Mouse (Mus musculus) telencephalon, adult 2 months (tissue): ENCODE results near the gene Lamtor2.
"Not testable (repeated sequence)": the region's sequence is repeated elsewhere in the genome, so short reads cannot be mapped to it uniquely, and the experiment has no call there.

Experiments
- DNase-seq: peaks from one replicate; pipeline ENCODE4 v3.0.0-alpha.2; 2011; ENCODE audit warnings: low read depth, low spot score

Gene Lamtor2

DNA sequence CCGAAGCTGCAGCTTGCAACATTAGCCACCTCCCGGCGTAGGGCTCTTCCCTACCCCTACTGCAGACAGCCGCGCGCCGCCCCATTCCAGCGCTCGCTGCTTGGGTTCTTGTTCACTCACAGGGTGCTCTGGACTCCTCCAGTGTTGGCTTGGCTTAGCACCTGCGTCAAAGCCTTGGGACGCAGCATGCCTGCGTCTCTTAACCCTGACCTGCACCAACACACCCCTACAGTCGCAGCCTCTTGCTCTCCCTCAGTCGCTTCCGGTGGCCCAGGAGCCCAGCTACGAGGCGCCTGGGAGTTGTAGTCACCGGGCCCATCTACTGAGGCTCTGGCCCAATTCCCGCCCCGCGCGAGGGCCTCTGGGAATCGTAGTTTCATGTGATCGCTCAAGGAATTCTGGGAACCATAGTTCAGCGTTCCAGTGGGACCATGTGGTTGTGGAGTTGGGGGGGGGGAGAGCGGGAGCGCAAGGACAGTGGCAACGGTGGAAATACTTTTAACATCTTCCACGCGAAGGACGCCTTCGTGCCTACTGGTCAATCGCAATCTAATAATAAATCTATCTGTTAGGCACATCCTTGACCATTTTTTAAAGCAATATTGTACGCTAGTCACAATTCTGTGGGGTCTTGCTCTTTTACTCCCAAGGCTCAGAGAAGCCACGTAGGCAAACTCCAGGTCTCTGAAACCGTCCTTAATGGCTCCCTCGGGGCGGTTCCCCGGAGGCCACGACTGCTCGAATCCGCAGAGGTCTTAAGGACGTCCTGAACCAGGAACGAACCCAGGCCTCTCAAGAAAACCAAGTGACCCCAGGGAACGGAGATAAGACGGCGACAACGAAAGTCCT, at the start of gene Lamtor2:
Gene Lamtor2, minus strand, starts transcription at position 399 of the 849 bp plus-strand sequence.
- peak; percentile 97 for DNase-seq

- DNase-seq = no peak
These were observed 49.6 kb upstream of the Lamtor2 start for GRCm38 (mm10) chr3:88602466-88602865.

DNA sequence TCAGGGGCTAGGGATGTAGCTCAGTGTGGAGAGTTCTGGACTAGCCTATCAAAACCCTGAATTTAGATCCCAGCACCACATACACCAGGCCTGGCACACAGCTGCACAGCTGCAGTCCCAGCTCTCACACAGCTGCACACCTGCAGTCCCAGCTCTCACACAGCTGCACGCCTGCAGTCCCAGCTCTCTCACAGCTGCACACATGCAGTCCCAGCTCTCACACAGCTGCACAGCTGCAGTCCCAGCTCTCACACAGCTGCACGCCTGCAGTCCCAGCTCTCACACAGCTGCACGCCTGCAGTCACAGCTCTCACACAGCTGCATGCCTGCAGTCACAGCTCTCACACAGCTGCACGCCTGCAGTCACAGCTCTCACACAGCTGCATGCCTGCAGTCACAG, 43.7 kb upstream of the Lamtor2 start:
- not testable (repeated sequence) for DNase-seq

DNA sequence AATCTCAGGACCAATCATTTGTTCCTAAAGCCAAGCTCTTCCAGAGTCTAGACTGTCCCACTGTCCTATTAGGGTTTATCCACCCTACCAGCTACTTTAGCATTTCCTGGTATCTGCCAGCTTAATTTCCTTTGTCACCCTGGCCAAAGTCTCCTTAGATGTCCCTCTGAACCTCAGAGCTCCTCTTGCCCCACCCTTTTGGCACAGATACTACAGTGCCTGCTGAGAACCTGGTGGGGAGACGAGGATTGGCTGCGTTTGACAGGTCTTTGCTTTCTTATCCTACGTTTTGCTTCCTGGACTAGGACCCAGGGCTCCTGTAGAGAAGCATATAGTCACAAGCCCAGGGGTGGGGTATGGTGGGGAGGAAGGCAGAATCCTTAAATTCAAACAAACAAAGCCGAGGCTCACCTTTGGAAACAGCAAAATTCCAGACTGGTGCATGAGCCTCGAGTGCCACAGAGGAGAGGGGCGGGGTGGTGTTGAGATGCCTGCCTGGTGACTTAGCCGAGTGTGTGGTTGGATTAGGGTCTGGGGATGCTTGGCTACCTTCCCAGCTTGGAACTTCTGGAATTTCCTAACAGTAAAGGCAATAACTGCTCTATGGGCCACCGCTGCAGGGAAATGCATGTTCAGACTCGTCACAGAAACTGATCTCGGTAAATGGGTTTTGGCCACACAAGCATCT, 41.2 kb upstream of the Lamtor2 start:
- no peak for DNase-seq

- DNase-seq = no peak
These were observed 40.2 kb upstream of the Lamtor2 start for GRCm38 (mm10) chr3:88592942-88593576.

- peak; percentile 46 for DNase-seq
These were observed 39.3 kb upstream of the Lamtor2 start for GRCm38 (mm10) chr3:88591950-88592731.

GRCm38 (mm10) chr3:88591044-88591443, 38.2 kb upstream of the Lamtor2 start:
- no peak for DNase-seq

DNA sequence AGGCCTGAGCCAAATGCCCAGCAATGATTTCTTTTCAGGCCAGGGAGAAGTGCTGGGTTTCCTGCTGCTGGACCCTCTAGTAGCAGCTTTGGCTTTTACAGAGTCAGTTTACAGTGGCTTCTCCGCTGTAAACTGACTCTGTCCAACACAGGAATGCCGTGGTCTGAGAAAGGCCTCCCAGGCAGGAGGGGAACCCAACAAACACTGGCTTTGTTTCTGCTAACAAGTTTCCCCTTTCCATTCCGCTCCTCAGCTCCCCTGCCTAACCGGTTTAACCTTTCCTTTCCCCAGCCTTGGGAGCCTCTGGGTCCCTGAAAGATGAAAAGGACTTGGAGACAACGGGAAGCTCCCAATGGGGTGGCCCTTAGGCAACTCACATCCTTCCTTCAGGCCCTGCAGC, 37.4 kb upstream of the Lamtor2 start:
- DNase-seq = no peak

DNA sequence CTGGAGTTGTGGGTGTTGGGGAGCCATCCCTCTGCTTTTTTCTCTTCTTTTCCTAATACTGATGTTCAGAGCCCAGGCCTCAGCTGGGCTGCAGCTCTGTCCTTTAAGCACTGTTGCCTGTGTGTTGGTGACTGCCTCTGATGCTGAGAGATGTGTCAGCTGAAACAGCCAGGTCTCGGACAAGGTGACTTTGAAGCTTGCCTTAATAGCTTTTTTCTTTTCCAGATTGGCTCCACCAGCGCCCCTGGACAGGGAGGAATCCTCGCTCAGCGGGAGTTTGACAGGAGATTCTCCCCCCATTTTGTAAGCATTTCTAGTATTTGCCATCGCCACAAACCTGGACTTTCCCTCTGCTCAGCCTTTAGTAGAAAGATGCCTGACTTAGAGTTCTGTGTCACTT, 33.8 kb upstream of the Lamtor2 start:
- no peak for DNase-seq

DNA sequence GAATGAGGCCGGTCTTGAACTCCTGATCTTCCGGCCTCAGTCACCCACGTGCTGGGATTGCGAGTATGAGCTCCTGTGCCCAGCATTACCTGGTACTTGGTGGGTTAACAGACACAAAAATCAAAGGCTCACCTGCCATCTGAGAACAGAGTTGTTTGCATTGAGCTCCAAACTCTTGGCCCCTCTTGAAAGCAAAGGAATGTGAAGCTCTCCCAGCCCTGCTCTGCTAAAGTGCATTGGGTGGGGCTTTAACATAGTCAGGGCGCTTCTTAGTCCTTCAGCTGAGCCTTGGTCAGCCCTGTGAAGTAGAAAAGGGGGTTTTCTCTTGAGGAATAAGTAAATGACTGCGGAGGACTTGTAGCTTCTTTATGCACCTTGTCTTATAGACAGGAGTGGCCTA, 32.9 kb upstream of the Lamtor2 start:
- no peak for DNase-seq

DNA sequence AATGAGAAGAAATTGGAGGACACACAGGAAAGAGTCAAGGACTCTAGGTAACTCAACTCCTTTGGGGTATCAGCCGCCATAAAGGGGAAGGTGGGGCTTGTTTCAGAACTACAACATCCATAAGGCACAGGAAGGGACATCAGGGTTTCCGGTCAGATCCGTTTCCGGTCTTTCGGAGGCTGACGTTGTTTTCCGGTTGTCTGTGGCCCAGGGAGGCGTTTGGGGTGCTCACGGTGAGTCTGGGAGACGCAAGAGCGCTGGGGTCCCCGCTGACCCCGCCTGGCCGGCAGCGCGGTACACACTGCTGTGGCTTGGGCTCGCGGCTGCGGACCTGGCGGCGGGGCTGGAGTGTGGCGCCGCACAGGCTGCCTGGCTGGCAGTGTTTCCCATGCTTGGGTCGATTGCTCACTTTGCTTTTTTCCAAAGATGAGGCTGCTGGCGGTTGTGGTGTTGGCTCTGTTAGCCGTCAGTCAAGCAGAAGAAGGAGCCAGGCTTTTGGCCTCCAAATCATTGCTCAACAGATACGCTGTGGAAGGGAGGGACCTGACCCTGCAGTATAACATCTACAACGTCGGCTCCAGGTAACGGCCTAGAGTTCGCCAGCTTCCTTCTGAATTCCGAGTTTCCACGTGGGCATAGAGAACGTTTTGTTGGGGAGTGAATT, 26.7 kb upstream of the Lamtor2 start:
- peak; percentile 90 for DNase-seq

DNA sequence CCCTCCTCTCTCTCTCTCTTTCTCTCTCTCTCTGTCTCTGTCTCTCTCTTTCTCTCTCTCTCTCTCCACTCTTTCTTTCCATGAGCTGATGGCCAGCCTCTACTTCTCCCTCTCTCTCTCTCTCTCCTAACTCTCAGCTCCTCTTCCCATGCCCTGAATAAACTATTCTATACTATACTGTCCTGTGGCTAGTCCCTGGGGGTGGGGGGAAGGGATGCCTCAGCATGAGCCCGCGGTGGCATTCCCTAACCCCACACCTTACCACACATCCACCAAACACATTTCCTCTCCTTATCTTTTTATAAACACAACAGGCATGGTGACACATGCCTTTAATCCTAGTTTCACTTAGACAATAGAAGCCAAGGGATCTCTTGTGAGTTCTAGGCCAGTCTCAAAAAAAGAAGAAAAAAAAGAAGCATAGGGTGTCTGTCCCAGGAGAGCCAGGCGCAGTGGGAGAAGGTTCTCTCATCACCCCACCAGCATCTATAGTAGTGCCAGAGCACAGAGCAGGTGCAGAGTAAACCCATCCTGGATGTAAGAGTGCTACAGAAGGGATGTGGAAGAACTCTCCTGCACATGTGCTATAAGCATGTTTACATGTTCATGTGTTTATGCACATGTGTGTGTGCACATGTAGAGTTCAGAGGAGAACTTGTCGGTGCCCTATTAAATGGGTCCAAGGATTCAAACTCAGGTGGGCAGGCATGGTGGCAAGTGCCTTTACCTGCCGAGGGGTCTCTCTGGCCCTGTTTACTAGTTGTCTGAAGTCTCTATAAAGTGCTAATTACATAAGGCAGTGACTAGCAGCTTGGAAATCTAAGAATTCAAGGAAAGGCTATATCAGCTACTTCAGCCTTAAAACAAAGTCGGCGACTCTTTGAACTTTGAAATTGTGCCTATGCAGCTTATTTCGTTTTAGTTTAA, 25.9 kb upstream of the Lamtor2 start:
- no peak for DNase-seq

- DNase-seq = not testable (repeated sequence)
These were observed 25.0 kb upstream of the Lamtor2 start for GRCm38 (mm10) chr3:88577846-88578245.

GRCm38 (mm10) chr3:88575540-88575939, 22.7 kb upstream of the Lamtor2 start, which contains the start of gene Ssr2:
Gene Ssr2, plus strand, starts transcription at chr3:88575876.
- DNase-seq = no peak

DNA sequence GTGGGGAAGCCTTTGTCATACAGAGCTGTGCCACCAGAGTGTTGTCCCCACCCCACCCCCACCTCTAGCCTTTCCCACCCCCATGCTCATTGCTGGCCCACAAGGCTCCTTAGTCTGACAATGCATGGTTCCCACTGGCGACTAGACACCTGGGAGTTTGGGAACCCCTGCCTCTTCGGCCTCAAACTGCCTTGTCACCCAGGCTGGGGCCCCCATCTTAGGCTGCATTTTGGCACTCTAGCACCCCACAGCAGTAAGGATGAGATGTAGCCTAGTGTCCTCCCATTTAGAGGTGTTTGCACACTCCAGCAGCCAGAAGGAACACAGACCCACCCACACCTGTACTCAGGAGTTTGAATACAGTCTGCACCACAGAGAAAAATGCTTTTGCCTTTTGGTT, 20.9 kb upstream of the Lamtor2 start:
- no peak for DNase-seq

GRCm38 (mm10) chr3:88572835-88573234, 20.0 kb upstream of the Lamtor2 start:
- DNase-seq = no peak

DNA sequence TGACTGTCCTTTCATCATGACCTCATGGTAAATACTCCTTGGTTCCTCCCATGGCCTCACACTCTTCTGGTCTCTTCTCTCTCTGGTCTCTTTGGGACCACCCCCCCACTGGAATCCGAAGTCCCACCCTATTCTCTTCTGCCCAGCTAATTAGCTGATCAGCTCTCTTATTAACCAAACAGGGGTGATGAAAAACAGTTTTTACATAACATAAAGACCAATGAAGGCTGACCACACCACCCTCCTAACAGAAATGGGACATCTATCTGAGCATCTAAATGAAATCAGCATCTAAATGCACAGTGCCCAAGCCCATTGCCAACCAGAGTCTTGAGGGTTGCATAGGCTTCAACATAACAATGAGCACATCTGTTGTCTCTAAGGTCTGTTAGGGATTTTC, 19.0 kb upstream of the Lamtor2 start:
- DNase-seq = no peak

DNA sequence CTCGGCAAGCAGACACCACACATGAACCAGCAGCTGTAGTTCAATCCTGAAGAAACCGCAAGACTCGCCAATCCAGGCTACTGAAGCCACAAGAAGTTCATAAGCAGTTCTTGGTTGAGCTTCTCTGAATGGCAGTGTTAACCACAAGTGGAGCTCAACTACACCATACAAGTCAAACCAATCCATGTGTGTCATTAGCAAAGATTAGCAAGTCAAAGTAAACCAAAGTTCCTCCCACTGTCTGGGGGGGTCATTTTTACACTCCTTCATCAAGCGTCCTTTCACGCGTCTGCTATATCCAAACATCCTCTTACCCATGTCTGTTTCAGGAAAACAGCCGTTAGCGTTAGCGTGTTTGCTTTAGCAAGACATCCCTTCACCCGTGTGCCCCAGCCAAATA, 17.5 kb upstream of the Lamtor2 start:
- no peak for DNase-seq

- DNase-seq = no peak
These were observed 16.8 kb upstream of the Lamtor2 start for GRCm38 (mm10) chr3:88569694-88570093.

GRCm38 (mm10) chr3:88569093-88569492, 16.2 kb upstream of the Lamtor2 start:
- DNase-seq = no peak
